Mouse (Mus musculus) bone marrow, adult 2 months (tissue): ENCODE data around the gene Thap4.

Experiments used
- CTCF ChIP-seq: fragments of 200-500 bp; IDR thresholded peaks from 2 replicates; pipeline ENCODE4 v1.5.1; 2011; ENCODE audit warnings: low read length, control low read depth; ENCODE audit not compliant: control insufficient read depth, insufficient read depth
- POLR2A ChIP-seq: fragments of 200-500 bp; IDR thresholded peaks from 2 replicates; pipeline ENCODE4 v1.6.1; 2011; ENCODE audit warnings: low read depth, mild to moderate bottlenecking, control low read depth, low read length, borderline replicate concordance; ENCODE audit not compliant: control insufficient read depth

DNA sequence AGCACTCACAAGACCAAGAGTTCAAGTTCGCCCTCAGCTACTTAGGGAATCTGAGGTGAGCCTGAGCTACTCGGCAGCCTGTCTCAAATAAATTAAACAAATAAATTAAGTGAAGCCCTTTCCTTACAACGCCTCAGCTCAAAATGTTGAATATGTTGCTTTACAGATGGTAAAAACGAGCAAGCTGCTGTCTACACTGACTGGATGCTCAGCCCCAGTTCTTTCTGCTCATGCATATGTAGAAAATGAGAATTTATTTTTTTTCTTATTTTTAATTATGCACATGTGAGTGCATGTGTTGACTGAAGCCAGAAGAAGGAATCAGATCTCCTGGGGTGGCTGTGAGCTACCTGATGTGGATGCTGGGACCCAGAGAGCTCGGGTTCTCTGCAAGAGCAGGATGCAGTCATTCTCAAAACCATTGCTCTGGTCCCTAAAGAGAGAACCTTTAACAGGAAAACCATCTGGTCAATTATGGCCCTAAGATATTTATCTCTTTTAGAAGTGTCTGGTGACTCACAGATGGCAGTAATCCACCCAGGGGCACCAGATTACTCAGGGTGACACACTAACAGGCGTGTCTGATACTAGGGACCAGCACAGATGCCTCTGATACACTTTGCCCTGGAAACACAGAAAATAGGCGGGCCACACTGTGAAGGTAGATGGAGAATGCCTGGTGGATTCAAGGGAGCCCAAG is 98.2 kb downstream of the Thap4 start:
- TF ChIP-seq CTCF: no peak
- TF ChIP-seq POLR2A: no peak
